Comparison of ENCODE assay signal across 24 mouse cellular contexts in genomic region chr2:71504852-71505251, GRCm38 (mm10). TPM values are rescaled to one million over a fixed set of nuclear protein-coding genes. Genes with fewer than 3 reads are reported as not detected.
A peak's percentile ranks its signal among the peaks of the same experiment; 100 is the strongest.
DNase-seq lines count a peak whose midpoint lies in the region; ATAC-seq and TF ChIP-seq lines count a peak whose summit lies in the region.
"Had no signal": no experiment of that assay in that cellular context is flagged by ENCODE, and none has a peak within 500 bp of the region (broad histone marks: within the 10 kb centered on the region; RNA-seq: fewer than 3 reads in every experiment).

No protein-coding gene starts in this region.

- H3K9ac ChIP-seq in hindbrain, embryonic 12.5 days: no peak overlapping the region
- H3K9ac ChIP-seq: embryonic facial prominence, embryonic 13.5 days; embryonic facial prominence, embryonic 15.5 days; forebrain, embryonic 12.5 days had no signal

- 0 out of 2 replicates have a peak overlapping the region, but pooled peaks have one; percentile 15 for H3K27ac ChIP-seq in bone marrow macrophage, adult 2 months (ENCODE audit: insufficient read depth, low read depth, low read length)
- no peak overlapping the region for H3K27ac ChIP-seq in hindbrain, embryonic 12.5 days
- H3K27ac ChIP-seq: embryonic facial prominence, embryonic 13.5 days; embryonic facial prominence, embryonic 15.5 days; forebrain, embryonic 10.5 days; forebrain, embryonic 12.5 days had no signal

- no peaks in the 10 kb centered on the region for H3K27me3 ChIP-seq in hindbrain, embryonic 12.5 days
- H3K27me3 ChIP-seq: embryonic facial prominence, embryonic 13.5 days; embryonic facial prominence, embryonic 15.5 days; forebrain, embryonic 12.5 days had no signal

- peak; percentile 41; the same call in 1 of the 2 replicates for ATAC-seq in granulocyte monocyte progenitor cell, adult 5-6 weeks (replicated peaks; ENCODE audit: poor library complexity, severe bottlenecking)
- ATAC-seq in monocyte, adult 5-6 weeks (replicated peaks; ENCODE audit: insufficient number of reproducible peaks, low FRiP score, low TSS enrichment, poor library complexity, severe bottlenecking): peak; percentile 72
- no peak for ATAC-seq in hindbrain, embryonic 12.5 days (ENCODE audit: low FRiP score)
- ATAC-seq: forebrain, embryonic 14.5 days; forebrain, embryonic 16.5 days had no signal

- peaks cover 18% of the 10 kb centered on the region for H3K4me1 ChIP-seq in bone marrow macrophage, adult 2 months (ENCODE audit: control insufficient read depth, insufficient read depth, low read length)
- 0 out of 2 replicates have a peak, but pooled peaks cover 3% of the 10 kb centered on the region for H3K4me1 ChIP-seq in hindbrain, embryonic 12.5 days
- H3K4me1 ChIP-seq: embryonic facial prominence, embryonic 15.5 days had no signal

- H3K9me3 ChIP-seq in hindbrain, embryonic 12.5 days (replicated peaks): no peaks in the 10 kb centered on the region
- H3K9me3 ChIP-seq: embryonic facial prominence, embryonic 13.5 days; embryonic facial prominence, embryonic 15.5 days; forebrain, embryonic 10.5 days; forebrain, embryonic 12.5 days had no signal

- H3K4me3 ChIP-seq in bone marrow macrophage, adult 2 months (ENCODE audit: insufficient read depth, low read length): no peak overlapping the region
- H3K4me3 ChIP-seq in hindbrain, embryonic 12.5 days: no peak overlapping the region
- H3K4me3 ChIP-seq: embryonic facial prominence, embryonic 13.5 days; embryonic facial prominence, embryonic 15.5 days; erythroblast, embryonic 14.5 days; forebrain, embryonic 10.5 days; forebrain, embryonic 12.5 days had no signal

- TF ChIP-seq POLR2A in bone marrow macrophage, adult 2 months (IDR thresholded peaks at IDR 0.05; ENCODE audit: borderline replicate concordance, low read depth, low read length): no peak

- 84% methylated on average over 9 of the region's 9 CpGs for WGBS in hindbrain, embryonic 12.5 days

- no peaks in the 10 kb centered on the region for H3K36me3 ChIP-seq in hindbrain, embryonic 12.5 days
- H3K36me3 ChIP-seq: embryonic facial prominence, embryonic 13.5 days; embryonic facial prominence, embryonic 15.5 days; forebrain, embryonic 12.5 days had no signal

- H3K4me2 ChIP-seq in hindbrain, embryonic 12.5 days (replicated peaks): no peak overlapping the region
- H3K4me2 ChIP-seq: embryonic facial prominence, embryonic 13.5 days; embryonic facial prominence, embryonic 15.5 days; forebrain, embryonic 12.5 days had no signal

- no peak for TF ChIP-seq CTCF in bone marrow macrophage, adult 2 months (IDR thresholded peaks at IDR 0.05; ENCODE audit: low read depth, low read length)

- DNase-seq in urinary bladder, adult 2 months (ENCODE audit: low spot score): no peak
- DNase-seq: adrenal gland, adult 8-10 months; adrenal gland, postnatal 14 days; adrenal gland, postnatal 36 days; cerebellum, adult 11 months; cerebellum, adult 18-20 months; cerebellum, adult 8-10 months; cerebellum, adult 9-11 months; cerebellum, postnatal 14 days; cerebellum, postnatal 36 days; embryo, embryonic 11 days had no signal

RNA-seq across cellular contexts. Expression of gene Dlx1, which starts 23.1 kb away (rescaled TPM):
- not detected in 2 replicates for polyA plus RNA-seq in bone marrow macrophage, adult 2 months (2012; ENCODE audit: insufficient read depth, insufficient read length, missing spikeins)
- not detected in 2 replicates for total RNA-seq in granulocyte monocyte progenitor cell, adult 5-6 weeks (2014; fragmentation: Nextera tagmentation)
- not detected in 2 replicates for total RNA-seq in granulocyte monocyte progenitor cell, adult 5-6 weeks (2017)
- not detected in 3 replicates for total RNA-seq in monocyte, adult 5-6 weeks (2017)
- 8.3 and 10.1 TPM in 2 replicates for polyA plus RNA-seq in hindbrain, embryonic 12.5 days (2016; fragmentation: Nextera tagmentation; extraction: Ambion mirVana)
- polyA plus RNA-seq in urinary bladder, adult 2 months (2012; rRNA removed): 0.10 and 0.11 TPM in 2 replicates
- total RNA-seq: common myeloid progenitor, adult 5-6 weeks had no signal

RNA-seq across cellular contexts. Expression of gene Dlx2, which starts 41.7 kb away (rescaled TPM):
- not detected in 2 replicates for polyA plus RNA-seq in bone marrow macrophage, adult 2 months (2012; ENCODE audit: insufficient read depth, insufficient read length, missing spikeins)
- not detected in 2 replicates for total RNA-seq in granulocyte monocyte progenitor cell, adult 5-6 weeks (2014; fragmentation: Nextera tagmentation)
- total RNA-seq in granulocyte monocyte progenitor cell, adult 5-6 weeks (2017): not detected in 2 replicates
- total RNA-seq in monocyte, adult 5-6 weeks (2017): 0.53 TPM in 1 of 3 replicates, not detected in the others
- 4.7 and 5.3 TPM in 2 replicates for polyA plus RNA-seq in hindbrain, embryonic 12.5 days (2016; fragmentation: Nextera tagmentation; extraction: Ambion mirVana)
- not detected in 2 replicates for polyA plus RNA-seq in urinary bladder, adult 2 months (2012; rRNA removed)
- total RNA-seq: common myeloid progenitor, adult 5-6 weeks; MEL had no signal

RNA-seq across cellular contexts. Expression of gene Metap1d, which starts 51.8 kb away (rescaled TPM):
- 32.5 and 36.9 TPM in 2 replicates for polyA plus RNA-seq in bone marrow macrophage, adult 2 months (2012; ENCODE audit: insufficient read depth, insufficient read length, missing spikeins)
- 20.7 and 50.3 TPM in 2 replicates for total RNA-seq in granulocyte monocyte progenitor cell, adult 5-6 weeks (2014; fragmentation: Nextera tagmentation)
- 17.0 and 25.4 TPM in 2 replicates for total RNA-seq in granulocyte monocyte progenitor cell, adult 5-6 weeks (2017)
- total RNA-seq in monocyte, adult 5-6 weeks (2017): 5.3 to 12.0 TPM (median 5.9 TPM) in 3 replicates
- polyA plus RNA-seq in hindbrain, embryonic 12.5 days (2016; fragmentation: Nextera tagmentation; extraction: Ambion mirVana): 34.3 and 35.1 TPM in 2 replicates
- 45.5 and 69.1 TPM in 2 replicates for polyA plus RNA-seq in urinary bladder, adult 2 months (2012; rRNA removed)
